Mouse (Mus musculus): ENCODE measurements around the gene Cyp2w1.

DNA sequence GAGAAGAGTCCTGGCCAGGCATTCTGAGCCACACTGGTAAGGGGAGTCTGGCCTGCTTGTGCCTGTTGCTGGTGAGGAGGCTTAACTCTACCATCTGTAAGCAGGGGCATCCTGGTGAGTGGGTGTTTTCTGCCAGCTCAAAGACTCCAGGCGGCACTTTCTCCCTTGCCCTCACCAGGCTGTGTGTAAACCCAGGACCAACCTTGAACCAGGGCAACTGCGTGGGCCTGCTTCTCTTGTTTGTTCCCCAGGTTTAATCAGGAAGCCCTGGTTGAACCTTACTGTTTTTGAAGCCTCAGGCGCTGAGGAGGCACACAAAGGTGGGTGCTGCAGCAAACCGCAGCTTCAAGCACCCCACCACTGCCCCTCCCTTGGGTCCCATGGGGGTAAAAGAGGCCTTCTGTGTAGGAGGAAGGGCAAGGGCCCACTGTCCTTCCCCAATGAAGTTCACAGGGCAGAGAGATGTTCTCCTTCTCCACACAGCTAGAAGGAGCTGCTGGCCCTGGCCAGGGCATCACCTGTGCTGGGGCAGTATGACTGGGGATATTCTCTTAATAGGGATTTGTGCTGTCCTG, 15.6 kb downstream of the Cyp2w1 start:
- TF ChIP-seq CTCF (IDR thresholded peaks at IDR 0.05; ENCODE audit: insufficient read depth, low read length) (no peak), POLR2A (IDR thresholded peaks at IDR 0.05; ENCODE audit: borderline replicate concordance, extremely low read depth, low read depth, low read length) (no peak)

All from lung, adult 2 months (tissue).